Mouse (Mus musculus): ENCODE data around the gene Hist2h2aa2.

GRCm38 (mm10) chr3:96195616-96196313, 44.3 kb downstream of the Hist2h2aa2 start:
- TF ChIP-seq HCFC1 (IDR thresholded peaks at IDR 0.05; ENCODE audit: borderline replicate concordance, insufficient read depth, low read length), result no peak
- no peak for TF ChIP-seq MAFK (IDR thresholded peaks at IDR 0.05; ENCODE audit: insufficient read depth, low read depth, low read length)
- TF ChIP-seq ZC3H11A (IDR thresholded peaks at IDR 0.05; ENCODE audit: borderline replicate concordance, low read depth, low read length), result no peak

Measured in ES-E14 (cell line).